ENCODE assay signal across 8 mouse cellular contexts in genomic region chr5:90930971-90931851, GRCm38 (mm10). TPM values are rescaled to one million over a fixed set of nuclear protein-coding genes. Genes with fewer than 3 reads are reported as not detected.
DNase-seq lines count a peak whose midpoint lies in the region; ATAC-seq and TF ChIP-seq lines count a peak whose summit lies in the region.

TSS of gene Mthfd2l (plus strand) at chr5:90931117.

- H3K4me3 ChIP-seq in heart, embryonic 13.5 days, result peak within 1 kb of the TSS; percentile 85
- H3K4me3 ChIP-seq in kidney, postnatal 0 days (replicated peaks; ENCODE audit: low read depth, low read length), result peak within 1 kb of the TSS; percentile 57
- H3K4me3 ChIP-seq in liver, embryonic 13.5 days (replicated peaks), result peak within 1 kb of the TSS; percentile 75
- H3K4me3 ChIP-seq in stomach, embryonic 14.5 days (ENCODE audit: low read depth, low read length), result peak within 1 kb of the TSS; percentile 64

- ATAC-seq in heart, embryonic 13.5 days (ENCODE audit: extremely low read depth, insufficient number of reproducible peaks, low FRiP score, low TSS enrichment), result peak; percentile 92
- peak; percentile 97 for ATAC-seq in kidney, postnatal 0 days (replicated peaks; ENCODE audit: low FRiP score, low read depth)
- ATAC-seq in liver, embryonic 13.5 days (ENCODE audit: low read depth), result peak; percentile 98
- peak; percentile 97 for ATAC-seq in stomach, embryonic 14.5 days (ENCODE audit: insufficient number of reproducible peaks, insufficient read depth, low FRiP score, low read depth)

- peak within 1 kb of the TSS; percentile 70 for H3K4me2 ChIP-seq in heart, embryonic 13.5 days
- H3K4me2 ChIP-seq in kidney, postnatal 0 days (ENCODE audit: low read length), result peak within 1 kb of the TSS; percentile 55
- peak within 1 kb of the TSS; percentile 81 for H3K4me2 ChIP-seq in liver, embryonic 13.5 days
- H3K4me2 ChIP-seq in stomach, embryonic 14.5 days (replicated peaks; ENCODE audit: low read depth, low read length), result peak within 1 kb of the TSS; percentile 56

- H3K9me3 ChIP-seq in heart, embryonic 13.5 days, result no peaks in the 10 kb centered on the region
- H3K9me3 ChIP-seq in kidney, postnatal 0 days (replicated peaks; ENCODE audit: low read length), result no peaks in the 10 kb centered on the region
- H3K9me3 ChIP-seq in liver, embryonic 13.5 days (replicated peaks), result no peaks in the 10 kb centered on the region
- H3K9me3 ChIP-seq in stomach, embryonic 14.5 days (ENCODE audit: control insufficient read depth, low read depth, low read length), result no peaks in the 10 kb centered on the region

- TF ChIP-seq CTCF in kidney, postnatal 0 days (IDR thresholded peaks at IDR 0.05; ENCODE audit: low read depth), result peak; percentile 72

- peak; percentile 82 for DNase-seq in CD4-positive helper T cell, adult 2 months (ENCODE audit: low read depth, low spot score)
- DNase-seq in brain, embryonic 18.5 days (ENCODE audit: low read depth, low spot score), result peak; percentile 54
- peak; percentile 35 for DNase-seq in fibroblast of lung, adult 2 months (ENCODE audit: low read depth)
- peak; percentile 95 for DNase-seq in kidney, postnatal 0 days (ENCODE audit: low spot score)
- peak; percentile 65 for DNase-seq in liver, embryonic 13.5 days
- DNase-seq in natural killer cell, adult 2 months (ENCODE audit: low spot score in 2 of 2), result peak; percentile 49 to 68

- H3K9ac ChIP-seq in heart, embryonic 13.5 days, result peak within 1 kb of the TSS; percentile 97
- peak within 1 kb of the TSS; percentile 84 for H3K9ac ChIP-seq in kidney, postnatal 0 days (ENCODE audit: low read depth, low read length)
- peak within 1 kb of the TSS; percentile 84 for H3K9ac ChIP-seq in liver, embryonic 13.5 days
- peak within 1 kb of the TSS; percentile 96 for H3K9ac ChIP-seq in stomach, embryonic 14.5 days (replicated peaks; ENCODE audit: low read depth, low read length)

- WGBS in heart, embryonic 13.5 days, result under 1% methylated on average over 68 of the region's 79 CpGs
- WGBS in kidney, postnatal 0 days, result under 1% methylated on average over 76 of the region's 79 CpGs
- WGBS in liver, embryonic 13.5 days (ENCODE audit: insufficient replicate concordance), result under 1% methylated on average over 73 of the region's 79 CpGs
- 0% methylated on average over 68 of the region's 79 CpGs for WGBS in stomach, embryonic 14.5 days

- peaks cover 15% of the 10 kb centered on the region for H3K4me1 ChIP-seq in heart, embryonic 13.5 days
- 0 out of 2 replicates have a peak, but pooled peaks cover 3% of the 10 kb centered on the region for H3K4me1 ChIP-seq in kidney, postnatal 0 days (replicated peaks; ENCODE audit: insufficient read depth, low read length)
- peaks cover 17% of the 10 kb centered on the region for H3K4me1 ChIP-seq in liver, embryonic 13.5 days (replicated peaks)
- H3K4me1 ChIP-seq in stomach, embryonic 14.5 days (ENCODE audit: control insufficient read depth, insufficient read depth, low read length), result no peaks in the 10 kb centered on the region

- no peaks in the 10 kb centered on the region for H3K27me3 ChIP-seq in heart, embryonic 13.5 days (replicated peaks)
- H3K27me3 ChIP-seq in kidney, postnatal 0 days (ENCODE audit: insufficient read depth, low read length), result no peaks in the 10 kb centered on the region
- no peaks in the 10 kb centered on the region for H3K27me3 ChIP-seq in liver, embryonic 13.5 days
- no peaks in the 10 kb centered on the region for H3K27me3 ChIP-seq in stomach, embryonic 14.5 days (ENCODE audit: control insufficient read depth, insufficient read depth, low read length)

- H3K27ac ChIP-seq in heart, embryonic 13.5 days (replicated peaks), result peak within 1 kb of the TSS; percentile 96
- peak within 1 kb of the TSS; percentile 96 for H3K27ac ChIP-seq in kidney, postnatal 0 days
- H3K27ac ChIP-seq in liver, embryonic 13.5 days, result peak within 1 kb of the TSS; percentile 75
- peak within 1 kb of the TSS; percentile 98 for H3K27ac ChIP-seq in stomach, embryonic 14.5 days (ENCODE audit: low read length)

- peaks cover 20% of the 10 kb centered on the region for H3K36me3 ChIP-seq in heart, embryonic 13.5 days
- no peaks in the 10 kb centered on the region for H3K36me3 ChIP-seq in kidney, postnatal 0 days (ENCODE audit: insufficient read depth, low read length)
- H3K36me3 ChIP-seq in liver, embryonic 13.5 days, result no peaks in the 10 kb centered on the region
- peaks cover 15% of the 10 kb centered on the region; the same call in 1 of the 2 replicates for H3K36me3 ChIP-seq in stomach, embryonic 14.5 days (ENCODE audit: control insufficient read depth, insufficient read depth, low read length)

RNA-seq across cellular contexts. Expression of gene Mthfd2l, which starts in this region (rescaled TPM):
- polyA plus RNA-seq in heart, embryonic 13.5 days (2015; fragmentation: Nextera tagmentation; extraction: Ambion mirVana), result 28.1 and 31.3 TPM in 2 replicates
- 74.1 and 90.5 TPM in 2 replicates for polyA plus RNA-seq in kidney, postnatal 0 days (2015; fragmentation: Nextera tagmentation; extraction: Ambion mirVana)
- polyA plus RNA-seq in liver, embryonic 13.5 days (2015; fragmentation: Nextera tagmentation; extraction: Ambion mirVana), result 9.7 and 10.0 TPM in 2 replicates
- 56.4 and 58.9 TPM in 2 replicates for polyA plus RNA-seq in stomach, embryonic 14.5 days (2014; fragmentation: Nextera tagmentation; extraction: Ambion mirVana)

Comparison
In these comparisons a context has a peak if more than half of its experiments do, and no peak if none do; other contexts are left out.
1. Peak in every context shown above with its lines: DNase-seq, ATAC-seq, H3K4me3 ChIP-seq and H3K27ac ChIP-seq.
2. DNase-seq: peak in every context shown above with its lines; median percentile 95 in kidney, postnatal 0 days; 82 in CD4-positive helper T cell, adult 2 months; 65 in liver, embryonic 13.5 days; 58 in natural killer cell, adult 2 months; 54 in brain, embryonic 18.5 days; 35 in fibroblast of lung, adult 2 months.